Mouse (Mus musculus): ENCODE measurements around the gene Fgd5. TPM values are rescaled to one million over a fixed set of nuclear protein-coding genes. Genes with fewer than 3 reads are reported as not detected.
"Not testable (repeated sequence)": the region's sequence is repeated elsewhere in the genome, so short reads cannot be mapped to it uniquely, and the experiment has no call there.

The Fgd5 gene
- polyA plus RNA-seq, 1 experiment, result 5.6 TPM

DNA sequence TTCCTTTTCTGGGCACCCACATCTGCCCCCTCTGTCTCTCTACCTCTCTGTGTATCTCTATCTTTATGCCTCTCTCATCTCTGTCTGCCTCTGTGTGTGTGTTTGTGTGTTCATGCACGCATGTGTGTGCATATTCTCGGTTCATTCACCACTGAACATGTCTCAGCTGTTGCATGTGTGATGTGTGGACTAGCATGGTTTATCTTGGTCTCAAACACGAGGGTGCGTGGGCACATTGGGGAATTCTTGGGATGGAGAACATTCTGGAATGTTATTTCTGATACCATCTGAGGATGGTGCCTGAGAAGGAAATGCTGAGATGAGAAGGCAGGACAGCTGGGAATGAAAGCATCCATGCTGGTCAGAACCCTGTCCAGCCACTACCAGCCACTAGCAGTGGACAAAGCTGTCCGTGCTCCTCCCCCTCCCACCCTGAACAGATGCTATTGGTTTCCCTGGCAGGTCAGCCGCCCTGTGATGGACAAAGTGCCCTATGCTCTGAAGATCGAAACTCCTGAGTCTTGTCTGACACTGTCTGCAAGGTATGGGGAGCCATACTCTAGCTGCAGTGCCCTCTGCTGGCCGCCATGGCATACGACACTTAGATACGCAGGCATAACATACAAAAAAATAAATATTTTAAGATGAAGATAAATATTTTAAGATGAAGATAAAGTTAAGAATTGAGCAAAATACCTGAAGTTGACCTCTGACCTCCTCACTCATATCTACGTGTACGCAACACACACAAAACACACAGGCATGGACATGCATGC, 87.2 kb downstream of the Fgd5 start:
- H3K27ac ChIP-seq (ENCODE audit: control insufficient read depth, insufficient read depth, low read length), result no peak overlapping the region
- TF ChIP-seq CTCF (IDR thresholded peaks at IDR 0.05; ENCODE audit: borderline replicate concordance, control insufficient read depth, extremely low read depth, insufficient read depth, low read length, poor library complexity), result peak; percentile 49; the same call in 1 of the 2 replicates
- no peak for TF ChIP-seq POLR2A (IDR thresholded peaks at IDR 0.05; ENCODE audit: control insufficient read depth, extremely low read depth, insufficient read depth, low read length, poor library complexity)
- H3K27me3 ChIP-seq (ENCODE audit: control insufficient read depth, insufficient read depth, low read length), result no peaks in the 10 kb centered on the region
- H3K36me3 ChIP-seq (ENCODE audit: control insufficient read depth, insufficient read depth, low read length), result no peaks in the 10 kb centered on the region
- H3K4me3 ChIP-seq (ENCODE audit: control insufficient read depth, insufficient read depth, low read length), result no peak overlapping the region
- peak; percentile 36 for DNase-seq
- WGBS, result 71% methylated on average over 12 of the region's 12 CpGs
- H3K4me1 ChIP-seq (replicated peaks; ENCODE audit: control insufficient read depth, insufficient read depth, low read length), result no peaks in the 10 kb centered on the region

DNA sequence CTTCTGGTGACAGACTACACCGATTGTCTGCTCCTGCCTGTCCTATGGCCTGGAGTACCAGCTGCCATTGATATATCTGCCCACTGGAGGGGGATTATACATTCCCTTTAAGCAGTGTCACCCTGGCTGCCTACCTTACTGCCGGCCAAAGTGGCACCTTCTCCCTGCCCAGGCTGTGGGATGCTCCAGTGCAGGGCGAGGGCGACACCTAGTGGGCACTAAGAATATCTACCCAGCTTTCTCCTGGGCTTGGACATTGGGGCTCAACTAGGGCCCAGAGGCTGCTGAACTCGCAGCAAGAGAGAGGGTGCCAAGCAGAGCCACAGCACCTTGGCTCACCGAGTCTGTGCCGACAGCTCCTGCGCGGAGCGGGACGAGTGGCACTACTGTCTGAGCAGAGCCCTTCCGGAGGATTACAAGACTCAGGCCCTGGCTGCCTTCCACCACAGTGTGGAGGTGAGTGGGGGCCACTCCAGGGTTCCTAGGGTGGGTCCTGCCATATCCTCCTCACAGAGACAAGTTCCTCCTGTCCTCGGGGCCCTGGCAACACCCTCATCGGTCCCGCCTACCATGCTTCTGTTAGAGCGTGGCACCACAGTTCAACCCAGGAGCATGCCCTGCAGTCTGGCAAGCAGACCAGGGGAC, 88.6 kb downstream of the Fgd5 start:
- Histone ChIP-seq H3K27ac (ENCODE audit: control insufficient read depth, insufficient read depth, low read length) (no peak overlapping the region), H3K36me3 (ENCODE audit: control insufficient read depth, insufficient read depth, low read length) (no peaks in the 10 kb centered on the region), H3K4me1 (replicated peaks; ENCODE audit: control insufficient read depth, insufficient read depth, low read length) (no peaks in the 10 kb centered on the region), H3K27me3 (ENCODE audit: control insufficient read depth, insufficient read depth, low read length) (no peaks in the 10 kb centered on the region), H3K4me3 (ENCODE audit: control insufficient read depth, insufficient read depth, low read length) (no peak overlapping the region)
- DNase-seq, result peak; percentile 61
- 55% methylated on average over 16 of the region's 16 CpGs for WGBS
- TF ChIP-seq POLR2A (IDR thresholded peaks at IDR 0.05; ENCODE audit: control insufficient read depth, extremely low read depth, insufficient read depth, low read length, poor library complexity) (no peak), CTCF (IDR thresholded peaks at IDR 0.05; ENCODE audit: borderline replicate concordance, control insufficient read depth, extremely low read depth, insufficient read depth, low read length, poor library complexity) (peak; percentile 88)

GRCm38 (mm10) chr6:92071121-92071839, 92.6 kb downstream of the Fgd5 start:
- no peaks in the 10 kb centered on the region for H3K27me3 ChIP-seq (ENCODE audit: control insufficient read depth, insufficient read depth, low read length)
- no peaks in the 10 kb centered on the region for H3K4me1 ChIP-seq (replicated peaks; ENCODE audit: control insufficient read depth, insufficient read depth, low read length)
- TF ChIP-seq CTCF (IDR thresholded peaks at IDR 0.05; ENCODE audit: borderline replicate concordance, control insufficient read depth, extremely low read depth, insufficient read depth, low read length, poor library complexity), result no peak
- TF ChIP-seq POLR2A (IDR thresholded peaks at IDR 0.05; ENCODE audit: control insufficient read depth, extremely low read depth, insufficient read depth, low read length, poor library complexity), result no peak
- H3K4me3 ChIP-seq (ENCODE audit: control insufficient read depth, insufficient read depth, low read length), result no peak overlapping the region
- DNase-seq, result no peak
- WGBS, result 86% methylated on average over 15 of the region's 15 CpGs
- H3K27ac ChIP-seq (ENCODE audit: control insufficient read depth, insufficient read depth, low read length), result no peak overlapping the region
- no peaks in the 10 kb centered on the region for H3K36me3 ChIP-seq (ENCODE audit: control insufficient read depth, insufficient read depth, low read length)

DNA sequence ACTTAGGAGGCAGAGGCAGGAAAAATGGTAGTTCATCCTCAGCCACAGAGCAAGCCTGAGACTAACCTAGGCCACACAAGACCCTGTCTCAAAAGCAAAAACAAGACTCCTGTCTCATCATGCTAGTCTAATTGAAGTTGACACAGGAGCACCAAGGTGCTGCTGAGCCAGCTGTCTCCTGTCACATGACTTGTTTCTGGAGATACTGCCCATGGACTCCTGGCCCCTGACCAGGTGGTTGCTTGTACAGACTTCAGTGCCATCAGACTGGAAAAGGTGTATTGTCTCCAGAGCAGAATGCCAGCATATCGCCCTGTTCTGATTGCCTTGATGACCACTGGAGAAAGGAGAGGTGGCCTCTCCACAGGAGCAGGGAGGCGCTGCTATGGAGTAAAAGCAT, 102.1 kb downstream of the Fgd5 start:
- H3K4me3 ChIP-seq (ENCODE audit: control insufficient read depth, insufficient read depth, low read length), result no peak overlapping the region
- no peaks in the 10 kb centered on the region for H3K36me3 ChIP-seq (ENCODE audit: control insufficient read depth, insufficient read depth, low read length)
- no peak overlapping the region for H3K27ac ChIP-seq (ENCODE audit: control insufficient read depth, insufficient read depth, low read length)
- no peaks in the 10 kb centered on the region for H3K27me3 ChIP-seq (ENCODE audit: control insufficient read depth, insufficient read depth, low read length)
- DNase-seq, result no peak
- 95% methylated on average over 2 of the region's 2 CpGs for WGBS
- H3K4me1 ChIP-seq (replicated peaks; ENCODE audit: control insufficient read depth, insufficient read depth, low read length), result no peaks in the 10 kb centered on the region
- no peak for TF ChIP-seq CTCF (IDR thresholded peaks at IDR 0.05; ENCODE audit: borderline replicate concordance, control insufficient read depth, extremely low read depth, insufficient read depth, low read length, poor library complexity)
- TF ChIP-seq POLR2A (IDR thresholded peaks at IDR 0.05; ENCODE audit: control insufficient read depth, extremely low read depth, insufficient read depth, low read length, poor library complexity), result no peak

DNA sequence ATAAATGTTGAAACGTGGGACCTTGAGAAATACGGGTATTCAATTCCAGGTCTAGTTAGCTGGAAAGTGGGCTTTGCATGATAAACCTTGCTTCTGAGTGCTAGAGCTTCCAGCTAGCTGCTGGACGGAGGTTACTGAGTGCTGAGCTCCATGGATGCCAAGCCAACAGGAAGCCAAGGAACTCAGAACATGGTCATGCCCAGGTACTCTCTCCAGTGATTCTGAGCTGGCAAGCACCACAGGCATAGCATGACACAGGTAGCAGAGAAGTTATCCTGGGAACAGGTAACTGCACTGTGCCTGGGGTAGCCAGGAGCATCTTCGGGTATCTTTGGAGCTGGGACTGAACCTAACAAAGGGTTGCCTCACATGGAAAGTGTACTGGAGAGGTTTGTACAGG, 104.1 kb downstream of the Fgd5 start:
- no peaks in the 10 kb centered on the region for H3K27me3 ChIP-seq (ENCODE audit: control insufficient read depth, insufficient read depth, low read length)
- TF ChIP-seq POLR2A (IDR thresholded peaks at IDR 0.05; ENCODE audit: control insufficient read depth, extremely low read depth, insufficient read depth, low read length, poor library complexity), result no peak
- no peak for TF ChIP-seq CTCF (IDR thresholded peaks at IDR 0.05; ENCODE audit: borderline replicate concordance, control insufficient read depth, extremely low read depth, insufficient read depth, low read length, poor library complexity)
- no peak overlapping the region for H3K27ac ChIP-seq (ENCODE audit: control insufficient read depth, insufficient read depth, low read length)
- no peak for DNase-seq
- WGBS, result 89% methylated on average over 4 of the region's 4 CpGs
- no peak overlapping the region for H3K4me3 ChIP-seq (ENCODE audit: control insufficient read depth, insufficient read depth, low read length)
- H3K36me3 ChIP-seq (ENCODE audit: control insufficient read depth, insufficient read depth, low read length), result no peaks in the 10 kb centered on the region
- H3K4me1 ChIP-seq (replicated peaks; ENCODE audit: control insufficient read depth, insufficient read depth, low read length), result no peaks in the 10 kb centered on the region

DNA sequence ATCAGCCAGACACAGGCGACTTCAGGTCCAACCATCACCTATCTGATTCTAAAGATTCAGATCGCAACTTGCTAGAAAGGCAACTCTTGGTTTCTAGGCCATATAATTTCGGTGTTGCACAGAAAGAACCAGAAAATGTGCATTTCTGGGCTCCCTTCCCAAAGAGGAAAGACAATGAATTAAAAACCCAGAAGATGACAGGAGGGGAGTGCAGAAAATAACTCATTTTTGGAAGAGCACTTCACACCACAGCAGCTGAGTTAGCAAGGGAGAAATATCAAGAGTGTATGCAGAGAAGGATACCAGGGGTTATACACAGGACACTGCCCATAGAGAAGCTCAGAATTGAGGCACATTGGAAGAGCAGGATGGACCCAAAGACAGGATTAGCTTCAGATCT, 106.3 kb downstream of the Fgd5 start:
- H3K36me3 ChIP-seq (ENCODE audit: control insufficient read depth, insufficient read depth, low read length), result no peaks in the 10 kb centered on the region
- no peaks in the 10 kb centered on the region for H3K27me3 ChIP-seq (ENCODE audit: control insufficient read depth, insufficient read depth, low read length)
- no peak overlapping the region for H3K27ac ChIP-seq (ENCODE audit: control insufficient read depth, insufficient read depth, low read length)
- no peaks in the 10 kb centered on the region for H3K4me1 ChIP-seq (replicated peaks; ENCODE audit: control insufficient read depth, insufficient read depth, low read length)
- 94% methylated on average over 3 of the region's 3 CpGs for WGBS
- no peak overlapping the region for H3K4me3 ChIP-seq (ENCODE audit: control insufficient read depth, insufficient read depth, low read length)
- DNase-seq, result no peak
- TF ChIP-seq POLR2A (IDR thresholded peaks at IDR 0.05; ENCODE audit: control insufficient read depth, extremely low read depth, insufficient read depth, low read length, poor library complexity), result no peak
- TF ChIP-seq CTCF (IDR thresholded peaks at IDR 0.05; ENCODE audit: borderline replicate concordance, control insufficient read depth, extremely low read depth, insufficient read depth, low read length, poor library complexity), result no peak

DNA sequence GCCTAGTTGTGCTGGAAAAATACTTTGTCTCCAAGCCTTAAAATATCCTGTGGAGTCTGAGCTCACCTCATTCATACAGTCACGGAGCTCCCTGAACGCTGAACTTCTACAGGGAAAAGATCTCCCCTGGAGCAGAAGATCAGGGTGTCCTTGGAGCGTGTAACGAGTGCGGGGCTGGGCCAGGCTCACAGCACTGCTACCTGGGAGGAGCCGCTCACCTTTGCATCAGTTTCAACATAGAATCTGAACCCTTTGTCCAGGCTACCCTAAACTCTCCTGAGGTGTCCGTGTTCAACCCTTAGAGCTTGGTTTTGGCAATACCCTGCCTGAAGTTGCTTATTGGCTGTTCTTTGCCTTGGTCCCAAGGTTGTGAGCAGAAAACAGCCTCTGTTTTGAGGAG, 110.5 kb downstream of the Fgd5 start:
- not testable (repeated sequence) for H3K4me3 ChIP-seq (ENCODE audit: control insufficient read depth, insufficient read depth, low read length); H3K36me3 ChIP-seq (ENCODE audit: control insufficient read depth, insufficient read depth, low read length); H3K4me1 ChIP-seq (replicated peaks; ENCODE audit: control insufficient read depth, insufficient read depth, low read length); H3K27me3 ChIP-seq (ENCODE audit: control insufficient read depth, insufficient read depth, low read length); H3K27ac ChIP-seq (ENCODE audit: control insufficient read depth, insufficient read depth, low read length); DNase-seq
- WGBS, result 97% methylated on average over 7 of the region's 7 CpGs

All from thymus, adult 2 months (tissue).